Mouse (Mus musculus): ENCODE measurements around the gene Sh2b1. TPM values are rescaled to one million over a fixed set of nuclear protein-coding genes. Genes with fewer than 3 reads are reported as not detected.

Sh2b1 gene
- total RNA-seq, 2 experiments from 2014 or later, result 55.3 to 59.5 TPM

- DNase-seq, result no peak
These were observed 18.6 kb downstream of the Sh2b1 start for GRCm38 (mm10) chr7:126456382-126457266.

- DNase-seq, result no peak
These were observed 20.0 kb downstream of the Sh2b1 start for GRCm38 (mm10) chr7:126455242-126455641.

- no peak for DNase-seq
These were observed 21.4 kb downstream of the Sh2b1 start for GRCm38 (mm10) chr7:126453861-126454260.

GRCm38 (mm10) chr7:126452244-126452643 lies 23.0 kb downstream of the Sh2b1 start:
- DNase-seq, result no peak

GRCm38 (mm10) chr7:126450641-126451040 lies 24.6 kb downstream of the Sh2b1 start:
- no peak for DNase-seq

- no peak for DNase-seq
These were observed 25.2 kb downstream of the Sh2b1 start for GRCm38 (mm10) chr7:126449991-126450390.

- DNase-seq, result no peak
These were observed 26.7 kb downstream of the Sh2b1 start for GRCm38 (mm10) chr7:126448481-126448880.

- no peak for DNase-seq
These were observed 29.0 kb downstream of the Sh2b1 start for GRCm38 (mm10) chr7:126446217-126446616.

- no peak for DNase-seq
These were observed 30.0 kb downstream of the Sh2b1 start for GRCm38 (mm10) chr7:126445104-126445815.

GRCm38 (mm10) chr7:126444536-126444935 lies 30.7 kb downstream of the Sh2b1 start:
- DNase-seq, result no peak

- DNase-seq, result no peak
These were observed 31.2 kb downstream of the Sh2b1 start for GRCm38 (mm10) chr7:126443997-126444396.

GRCm38 (mm10) chr7:126440134-126440533 lies 35.1 kb downstream of the Sh2b1 start:
- no peak for DNase-seq

GRCm38 (mm10) chr7:126436851-126437250 lies 38.4 kb downstream of the Sh2b1 start:
- DNase-seq, result peak; percentile 74 to 81

GRCm38 (mm10) chr7:126435801-126436200 lies 39.4 kb downstream of the Sh2b1 start:
- no peak for DNase-seq

- DNase-seq, result peak; percentile 50 to 59
These were observed 40.5 kb downstream of the Sh2b1 start for GRCm38 (mm10) chr7:126434726-126435125.

- peak; percentile 16 to 20 for DNase-seq
These were observed 45.1 kb downstream of the Sh2b1 start for GRCm38 (mm10) chr7:126430167-126430566.

- DNase-seq, result no peak
These were observed 45.7 kb downstream of the Sh2b1 start for GRCm38 (mm10) chr7:126429503-126429898.

- DNase-seq, result peak; percentile 97 to 98
These were observed 46.4 kb downstream of the Sh2b1 start, which contains the start of gene Rabep2 for GRCm38 (mm10) chr7:126428631-126429502. Rabep2 (plus strand) TSS chr7:126428759.

- DNase-seq, result no peak
These were observed 47.1 kb downstream of the Sh2b1 start for GRCm38 (mm10) chr7:126428154-126428553.

GRCm38 (mm10) chr7:126427323-126427860 lies 47.8 kb downstream of the Sh2b1 start:
- no peak for DNase-seq

- DNase-seq, result no peak
These were observed 51.1 kb downstream of the Sh2b1 start for GRCm38 (mm10) chr7:126424161-126424560.

GRCm38 (mm10) chr7:126421756-126422155 lies 53.5 kb downstream of the Sh2b1 start:
- no peak for DNase-seq
